Mouse (Mus musculus): ENCODE results near the gene Ubxn11.

DNA sequence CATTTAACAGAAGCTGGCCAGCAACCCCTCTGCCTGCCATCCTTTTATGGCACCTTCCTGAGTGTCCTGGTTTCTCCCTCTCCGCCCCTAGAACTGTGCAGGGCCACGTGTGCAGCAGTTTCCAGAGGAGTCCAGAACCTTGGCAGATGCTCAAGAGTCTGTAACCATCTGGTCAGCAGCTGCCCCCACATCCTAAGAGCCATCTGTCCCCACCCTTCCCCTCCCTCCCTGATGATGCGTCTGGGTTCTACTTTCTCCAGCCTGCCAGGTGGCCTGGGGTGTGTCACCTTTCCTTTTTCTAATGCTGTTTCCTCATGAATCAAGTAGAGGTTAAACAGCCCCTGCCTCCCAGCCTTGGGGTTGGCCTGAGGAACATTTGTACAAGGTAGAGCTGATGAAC lies 19.9 kb downstream of the Ubxn11 start:
- no peak for TF ChIP-seq EP300 (IDR thresholded peaks at IDR 0.05; ENCODE audit: low read depth)
- no peak for TF ChIP-seq CTCF (IDR thresholded peaks at IDR 0.05; ENCODE audit: low read depth)
